Mouse (Mus musculus): ENCODE measurements at regions not wholly inside any gene's neighbourhood (a gene's known extent, or its start where the extent isn't known, plus 50 kb on each side); places are given as distances from the start of the nearest gene placed in this dataset.

- no peak for DNase-seq (ENCODE audit: low read depth, low spot score)
Measured at GRCm38 (mm10) chr5:111543721-111544495, 126.7 kb downstream of the Mn1 start.

GRCm38 (mm10) chr5:111553471-111554382 is 136.6 kb downstream of the Mn1 start:
- no peak for DNase-seq (ENCODE audit: low read depth, low spot score)

- DNase-seq (ENCODE audit: low read depth, low spot score), result no peak
Measured at GRCm38 (mm10) chr5:111554551-111555311, 137.6 kb downstream of the Mn1 start.

- no peak for DNase-seq (ENCODE audit: low read depth, low spot score)
Measured at GRCm38 (mm10) chr5:111555312-111555957, 138.3 kb downstream of the Mn1 start.

- DNase-seq (ENCODE audit: low read depth, low spot score), result no peak
Measured at GRCm38 (mm10) chr5:111555981-111556380, 138.8 kb downstream of the Mn1 start.

- no peak for DNase-seq (ENCODE audit: low read depth, low spot score)
Measured at GRCm38 (mm10) chr5:111560432-111560831, 143.3 kb downstream of the Mn1 start.

- DNase-seq (ENCODE audit: low read depth, low spot score), result no peak
Measured at GRCm38 (mm10) chr5:111561301-111561700, 144.1 kb downstream of the Mn1 start.

- DNase-seq (ENCODE audit: low read depth, low spot score), result no peak
Measured at GRCm38 (mm10) chr5:111570826-111571225, 153.7 kb downstream of the Mn1 start.

- peak; percentile 56 for DNase-seq (ENCODE audit: low read depth, low spot score)
Measured at GRCm38 (mm10) chr5:111573265-111573873, 156.2 kb downstream of the Mn1 start.

GRCm38 (mm10) chr5:111574219-111574840 is 157.2 kb downstream of the Mn1 start:
- DNase-seq (ENCODE audit: low read depth, low spot score), result no peak

GRCm38 (mm10) chr5:111575376-111575775 is 158.2 kb downstream of the Mn1 start:
- DNase-seq (ENCODE audit: low read depth, low spot score), result no peak

- DNase-seq (ENCODE audit: low read depth, low spot score), result no peak
Measured at GRCm38 (mm10) chr5:111577441-111577840, 156.3 kb upstream of the Gm26897 start.

- DNase-seq (ENCODE audit: low read depth, low spot score), result no peak
Measured at GRCm38 (mm10) chr5:111578088-111578487, 155.6 kb upstream of the Gm26897 start.

GRCm38 (mm10) chr5:111578977-111579727 is 154.6 kb upstream of the Gm26897 start:
- peak; percentile 48 for DNase-seq (ENCODE audit: low read depth, low spot score)

GRCm38 (mm10) chr5:111580870-111581771 is 152.6 kb upstream of the Gm26897 start:
- DNase-seq (ENCODE audit: low read depth, low spot score), result peak; percentile 27

- no peak for DNase-seq (ENCODE audit: low read depth, low spot score)
Measured at GRCm38 (mm10) chr5:111582004-111582403, 151.7 kb upstream of the Gm26897 start.

GRCm38 (mm10) chr5:111590619-111591081 is 143.1 kb upstream of the Gm26897 start:
- no peak for DNase-seq (ENCODE audit: low read depth, low spot score)

- DNase-seq (ENCODE audit: low read depth, low spot score), result no peak
Measured at GRCm38 (mm10) chr5:111592807-111593206, 140.9 kb upstream of the Gm26897 start.

- no peak for DNase-seq (ENCODE audit: low read depth, low spot score)
Measured at GRCm38 (mm10) chr5:111594111-111594510, 139.6 kb upstream of the Gm26897 start.
